Mouse (Mus musculus) heart, adult 2 months (tissue): ENCODE measurements around the gene Cfap99. TPM values are rescaled to one million over a fixed set of nuclear protein-coding genes. Genes with fewer than 3 reads are reported as not detected.

Experiments used
- DNase-seq, 2 experiments: peaks; one replicate each; pipeline ENCODE4 v3.0.0; 2021
- H3K27ac ChIP-seq: fragments of 200-600 bp; 2 replicates; pipeline ENCODE4 v1.8.1; 2022
- H3K27me3 ChIP-seq: fragments of 200-500 bp; 2 replicates; pipeline ENCODE4 v1.6.1; 2012; ENCODE audit warnings: mild to moderate bottlenecking, low read length, inconsistent platforms, mixed read lengths; ENCODE audit not compliant: control insufficient read depth, insufficient read depth
- H3K36me3 ChIP-seq: fragments of 200-500 bp; 2 replicates; pipeline ENCODE4 v1.6.1; 2012; ENCODE audit warnings: low read length, inconsistent platforms; ENCODE audit not compliant: control insufficient read depth, insufficient read depth
- H3K4me1 ChIP-seq: fragments of 200-500 bp; 2 replicates; pipeline ENCODE4 v1.6.1; 2011; ENCODE audit warnings: low read length; ENCODE audit not compliant: control insufficient read depth, insufficient read depth
- H3K4me3 ChIP-seq: fragments of 200-600 bp; 2 replicates; pipeline ENCODE4 v1.8.1; 2022
- H3K79me2 ChIP-seq: fragments of 200-500 bp; replicated peaks from 2 replicates; pipeline ENCODE4 v1.6.1; 2012; ENCODE audit warnings: mild to moderate bottlenecking, inconsistent platforms, low read length, moderate library complexity, mixed read lengths; ENCODE audit not compliant: control insufficient read depth, insufficient read depth
- H3K9ac ChIP-seq: fragments of 200-500 bp; 2 replicates; pipeline ENCODE4 v1.6.1; 2012; ENCODE audit warnings: low read depth, mild to moderate bottlenecking, control low read depth, inconsistent platforms, low read length, mixed read lengths
- CTCF ChIP-seq: fragments of 200-600 bp; IDR thresholded peaks from 2 replicates; pipeline ENCODE4 v1.8.1; 2022; ENCODE audit warnings: antibody characterized with exemption, mild to moderate bottlenecking, moderate library complexity
- EP300 ChIP-seq: fragments of 200-500 bp; IDR thresholded peaks from 2 replicates; pipeline ENCODE4 v1.6.1; 2011; ENCODE audit warnings: low read depth, low read length, control low read depth; ENCODE audit not compliant: insufficient read depth
- POLR2A ChIP-seq: fragments of 200-500 bp; IDR thresholded peaks from 2 replicates; pipeline ENCODE4 v1.6.1; 2011; ENCODE audit warnings: mild to moderate bottlenecking, low read depth, low read length, control low read depth; ENCODE audit not compliant: insufficient read depth
- WGBS: fragments of 180-500 bp; shearing (Covaris S2); methylation state at CpG from one replicate; pipeline ENCODE4 v1.1.7; 2018; 5-methylcytosine and 5-hydroxymethylcytosine counted together
- intact Hi-C: fragments of 180-260 bp; cut with DNase I; formaldehyde crosslinking; loops from one replicate; pipeline ENCODE4 v1.15.1; 2025
- polyA plus RNA-seq: library from polyadenylated mRNA; depleted of rRNA; stranded (reverse); fragments of >200 nt; gene quantifications from 2 replicates; pipeline ENCODE4 v1.2.3, GENCODE M21; 2012
- total RNA-seq, 2 experiments: library from RNA; stranded (reverse); gene quantifications; 2 replicates each; pipeline ENCODE4 v1.2.3; 2021

Gene Cfap99
- total and polyA plus RNA-seq, 3 experiments: not detected

- Histone ChIP-seq H3K4me1 (peaks cover 2% of the 10 kb centered on the region; the same call in 1 of the 2 replicates), H3K36me3 (no peaks in the 10 kb centered on the region), H3K9ac (no peak overlapping the region), H3K4me3 (no peak overlapping the region), H3K27ac (no peak overlapping the region), H3K27me3 (no peaks in the 10 kb centered on the region), H3K79me2 (no peaks in the 10 kb centered on the region)
- TF ChIP-seq EP300 (no peak), POLR2A (no peak), CTCF (no peak)
- intact Hi-C loops: no loop called here
- 60% methylated on average over 4 of the region's 4 CpGs for WGBS
- no peak for DNase-seq
These were observed 36.6 kb upstream of the Cfap99 start for GRCm38 (mm10) chr5:34251794-34252193.

- Histone ChIP-seq H3K27me3 (no peaks in the 10 kb centered on the region), H3K9ac (no peak overlapping the region), H3K79me2 (no peaks in the 10 kb centered on the region), H3K4me1 (peaks cover 2% of the 10 kb centered on the region; the same call in 1 of the 2 replicates), H3K4me3 (no peak overlapping the region), H3K36me3 (no peaks in the 10 kb centered on the region), H3K27ac (no peak overlapping the region)
- no peak for DNase-seq
- 45% methylated on average over 4 of the region's 4 CpGs for WGBS
- intact Hi-C loops: no loop called here
- no peak for TF ChIP-seq CTCF
These were observed 36.0 kb upstream of the Cfap99 start for GRCm38 (mm10) chr5:34252307-34252966.

GRCm38 (mm10) chr5:34252967-34253519 lies 35.4 kb upstream of the Cfap99 start:
- H3K27ac ChIP-seq: no peak overlapping the region
- no peaks in the 10 kb centered on the region for H3K79me2 ChIP-seq
- no peak for DNase-seq
- H3K4me1 ChIP-seq: peaks cover 2% of the 10 kb centered on the region; the same call in 1 of the 2 replicates
- intact Hi-C loops: no loop called here
- no peak overlapping the region for H3K4me3 ChIP-seq
- no peaks in the 10 kb centered on the region for H3K27me3 ChIP-seq
- WGBS: 69% methylated on average over 4 of the region's 4 CpGs
- no peaks in the 10 kb centered on the region for H3K36me3 ChIP-seq
- no peak for TF ChIP-seq EP300
- TF ChIP-seq POLR2A: no peak
- TF ChIP-seq CTCF: no peak
- H3K9ac ChIP-seq: no peak overlapping the region

- TF ChIP-seq CTCF (no peak), EP300 (no peak), POLR2A (no peak)
- Histone ChIP-seq H3K27me3 (no peaks in the 10 kb centered on the region), H3K27ac (no peak overlapping the region), H3K9ac (no peak overlapping the region), H3K4me3 (no peak overlapping the region), H3K4me1 (peaks cover 2% of the 10 kb centered on the region; the same call in 1 of the 2 replicates), H3K36me3 (no peaks in the 10 kb centered on the region), H3K79me2 (no peaks in the 10 kb centered on the region)
- no peak for DNase-seq
- 39% methylated on average over 8 of the region's 8 CpGs for WGBS
- intact Hi-C loops: loop anchor here (2.0 kb wide), 1 partner anchor 114 kb away; no protein-coding TSS in a partner anchor
These were observed 34.1 kb upstream of the Cfap99 start for GRCm38 (mm10) chr5:34254309-34254708.

- Histone ChIP-seq H3K4me3 (no peak overlapping the region), H3K79me2 (no peaks in the 10 kb centered on the region), H3K9ac (no peak overlapping the region), H3K4me1 (peaks cover 2% of the 10 kb centered on the region; the same call in 1 of the 2 replicates), H3K27ac (no peak overlapping the region), H3K27me3 (no peaks in the 10 kb centered on the region), H3K36me3 (no peaks in the 10 kb centered on the region)
- WGBS: 77% methylated on average over 3 of the region's 3 CpGs
- no peak for TF ChIP-seq EP300
- TF ChIP-seq POLR2A: no peak
- peak; percentile 74 for TF ChIP-seq CTCF
- intact Hi-C loops: loop anchor here (1.0 to 5.0 kb wide), 3 partner anchors 45 to 158 kb away; no protein-coding TSS in a partner anchor
- DNase-seq: no peak
These were observed 33.2 kb upstream of the Cfap99 start for GRCm38 (mm10) chr5:34255189-34255588.

- Histone ChIP-seq H3K4me3 (no peak overlapping the region), H3K27ac (no peak overlapping the region), H3K9ac (no peak overlapping the region), H3K27me3 (no peaks in the 10 kb centered on the region), H3K79me2 (no peaks in the 10 kb centered on the region), H3K4me1 (peaks cover under 1% of the 10 kb centered on the region; the same call in 1 of the 2 replicates), H3K36me3 (no peaks in the 10 kb centered on the region)
- no peak for DNase-seq
- TF ChIP-seq CTCF: no peak
- TF ChIP-seq POLR2A: no peak
- no peak for TF ChIP-seq EP300
- 60% methylated on average over 3 of the region's 3 CpGs for WGBS
- intact Hi-C loops: loop anchor here (5.0 kb wide), 1 partner anchor 162 kb away; no protein-coding TSS in a partner anchor
These were observed 29.1 kb upstream of the Cfap99 start for GRCm38 (mm10) chr5:34259172-34259816.
